Mouse (Mus musculus) embryonic fibroblast, embryonic 13.5 days (primary cell): ENCODE measurements around the gene Lfng.

Experiments
- CTCF ChIP-seq: IDR thresholded peaks from 2 replicates; pipeline ENCODE4 v1.5.1; 2011; ENCODE audit warnings: mild to moderate bottlenecking, control low read depth, low read length, moderate library complexity, borderline replicate concordance; ENCODE audit not compliant: insufficient read depth
- POLR2A ChIP-seq: IDR thresholded peaks from 2 replicates; pipeline ENCODE4 v1.6.1; 2011; ENCODE audit warnings: low read depth, mild to moderate bottlenecking, control low read depth, low read length, moderate library complexity

- no peak for TF ChIP-seq POLR2A
- TF ChIP-seq CTCF: no peak
Measured at GRCm38 (mm10) chr5:140641254-140641928, 34.3 kb downstream of the Lfng start.
